Mouse (Mus musculus): Measurements from ENCODE around the gene Cdk9. TPM values are rescaled to one million over a fixed set of nuclear protein-coding genes. Genes with fewer than 3 reads are reported as not detected.

Gene Cdk9
- total and polyA plus RNA-seq, 3 experiments = 31.7 to 129 (median 68.7) TPM

DNA sequence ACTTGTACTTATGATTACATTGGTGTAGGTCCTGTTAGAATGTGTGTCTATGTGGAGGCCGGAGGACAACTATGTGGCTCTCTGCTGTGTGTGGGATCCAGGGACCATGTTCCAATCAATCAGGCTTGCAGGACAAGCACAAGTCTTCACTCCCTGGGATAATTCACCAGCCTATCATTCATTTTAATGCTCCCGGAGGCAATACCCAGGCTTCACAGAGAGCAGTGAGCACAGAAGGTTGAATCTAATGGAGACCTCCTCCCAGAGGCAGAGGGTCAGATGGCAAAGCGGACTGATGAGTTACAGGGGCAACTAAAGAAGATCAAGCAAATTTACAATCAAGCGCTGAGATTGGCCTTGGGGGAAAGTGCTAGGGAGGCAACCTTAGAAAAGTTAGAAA, 16.7 kb upstream of the Cdk9 start:
- no peak for ATAC-seq (ENCODE audit: extremely low read depth, insufficient number of reproducible peaks, low FRiP score, poor library complexity, severe bottlenecking)
- DNase-seq (ENCODE audit: low spot score) = no peak
- TF ChIP-seq POLR2AphosphoS5 (IDR thresholded peaks at IDR 0.05; ENCODE audit: insufficient replicate concordance, low read depth, low read length) = no peak
- TF ChIP-seq GATA1 (IDR thresholded peaks at IDR 0.05; ENCODE audit: borderline replicate concordance, low read length) = no peak
- TF ChIP-seq GATA2 (IDR thresholded peaks at IDR 0.05; ENCODE audit: borderline replicate concordance, low read depth, low read length) = no peak
- TF ChIP-seq CTCF (IDR thresholded peaks at IDR 0.05; ENCODE audit: low read depth, low read length) = no peak
- TF ChIP-seq TAL1 (conservative IDR thresholded peaks at IDR 0.05; ENCODE audit: low read depth, low read length) = no peak
- Histone ChIP-seq H3K9me3 (replicated peaks) (no peaks in the 10 kb centered on the region), H3K27me3 (ENCODE audit: insufficient read depth, low read length) (peaks cover 65% of the 10 kb centered on the region), H3K4me3 (ENCODE audit: low read depth, low read length) (no peak overlapping the region), H3K4me1 (ENCODE audit: insufficient read depth, low read depth, low read length) (peaks cover 11% of the 10 kb centered on the region), H3K36me3 (replicated peaks) (no peaks in the 10 kb centered on the region)

- no peak for ATAC-seq (ENCODE audit: extremely low read depth, insufficient number of reproducible peaks, low FRiP score, poor library complexity, severe bottlenecking)
Observed at GRCm38 (mm10) chr2:32728463-32728862, 15.6 kb upstream of the Cdk9 start.

GRCm38 (mm10) chr2:32727435-32727834, 14.6 kb upstream of the Cdk9 start:
- H3K36me3 ChIP-seq (replicated peaks) = no peaks in the 10 kb centered on the region
- DNase-seq (ENCODE audit: low spot score) (peak; percentile 91), ATAC-seq (ENCODE audit: extremely low read depth, insufficient number of reproducible peaks, low FRiP score, poor library complexity, severe bottlenecking) (peak; percentile 97)
- H3K27me3 ChIP-seq (ENCODE audit: insufficient read depth, low read length) = peaks cover 61% of the 10 kb centered on the region
- H3K9me3 ChIP-seq (replicated peaks) = no peaks in the 10 kb centered on the region
- TF ChIP-seq TAL1 (conservative IDR thresholded peaks at IDR 0.05; ENCODE audit: low read depth, low read length) (no peak), CTCF (IDR thresholded peaks at IDR 0.05; ENCODE audit: low read depth, low read length) (no peak), GATA2 (IDR thresholded peaks at IDR 0.05; ENCODE audit: borderline replicate concordance, low read depth, low read length) (no peak), POLR2AphosphoS5 (IDR thresholded peaks at IDR 0.05; ENCODE audit: insufficient replicate concordance, low read depth, low read length) (no peak), GATA1 (IDR thresholded peaks at IDR 0.05; ENCODE audit: borderline replicate concordance, low read length) (no peak)
- peak overlapping the region; percentile 62; the same call in 1 of the 2 replicates for H3K4me3 ChIP-seq (ENCODE audit: low read depth, low read length)
- H3K4me1 ChIP-seq (ENCODE audit: insufficient read depth, low read depth, low read length) = peaks cover 14% of the 10 kb centered on the region

More at GRCm38 (mm10) chr2:32728463-32728862, 15.6 kb upstream of the Cdk9 start:
- no peaks in the 10 kb centered on the region for H3K9me3 ChIP-seq (replicated peaks)
- DNase-seq (ENCODE audit: low spot score) = no peak
- H3K4me3 ChIP-seq (ENCODE audit: low read depth, low read length) = peak overlapping the region; percentile 9; the same call in 1 of the 2 replicates
- TF ChIP-seq TAL1 (conservative IDR thresholded peaks at IDR 0.05; ENCODE audit: low read depth, low read length) = no peak
- TF ChIP-seq GATA1 (IDR thresholded peaks at IDR 0.05; ENCODE audit: borderline replicate concordance, low read length) = no peak
- TF ChIP-seq POLR2AphosphoS5 (IDR thresholded peaks at IDR 0.05; ENCODE audit: insufficient replicate concordance, low read depth, low read length) = no peak
- TF ChIP-seq CTCF (IDR thresholded peaks at IDR 0.05; ENCODE audit: low read depth, low read length) = no peak
- TF ChIP-seq GATA2 (IDR thresholded peaks at IDR 0.05; ENCODE audit: borderline replicate concordance, low read depth, low read length) = no peak
- H3K27me3 ChIP-seq (ENCODE audit: insufficient read depth, low read length) = peaks cover 63% of the 10 kb centered on the region
- H3K4me1 ChIP-seq (ENCODE audit: insufficient read depth, low read depth, low read length) = peaks cover 11% of the 10 kb centered on the region
- H3K36me3 ChIP-seq (replicated peaks) = no peaks in the 10 kb centered on the region

- no peak for DNase-seq (ENCODE audit: low spot score)
- no peaks in the 10 kb centered on the region for H3K36me3 ChIP-seq (replicated peaks)
- no peak for ATAC-seq (ENCODE audit: extremely low read depth, insufficient number of reproducible peaks, low FRiP score, poor library complexity, severe bottlenecking)
- no peaks in the 10 kb centered on the region for H3K9me3 ChIP-seq (replicated peaks)
- peaks cover 32% of the 10 kb centered on the region for H3K4me1 ChIP-seq (ENCODE audit: insufficient read depth, low read depth, low read length)
- H3K4me3 ChIP-seq (ENCODE audit: low read depth, low read length) = no peak overlapping the region
- H3K27me3 ChIP-seq (ENCODE audit: insufficient read depth, low read length) = peaks cover 62% of the 10 kb centered on the region
- TF ChIP-seq TAL1 (conservative IDR thresholded peaks at IDR 0.05; ENCODE audit: low read depth, low read length) (no peak), GATA1 (IDR thresholded peaks at IDR 0.05; ENCODE audit: borderline replicate concordance, low read length) (no peak), CTCF (IDR thresholded peaks at IDR 0.05; ENCODE audit: low read depth, low read length) (no peak), GATA2 (IDR thresholded peaks at IDR 0.05; ENCODE audit: borderline replicate concordance, low read depth, low read length) (no peak), POLR2AphosphoS5 (IDR thresholded peaks at IDR 0.05; ENCODE audit: insufficient replicate concordance, low read depth, low read length) (no peak)
Observed at GRCm38 (mm10) chr2:32724832-32725790, 12.2 kb upstream of the Cdk9 start.

GRCm38 (mm10) chr2:32724149-32724548, 11.3 kb upstream of the Cdk9 start:
- H3K27me3 ChIP-seq (ENCODE audit: insufficient read depth, low read length) = peaks cover 62% of the 10 kb centered on the region
- no peaks in the 10 kb centered on the region for H3K9me3 ChIP-seq (replicated peaks)
- TF ChIP-seq POLR2AphosphoS5 (IDR thresholded peaks at IDR 0.05; ENCODE audit: insufficient replicate concordance, low read depth, low read length) = no peak
- TF ChIP-seq GATA1 (IDR thresholded peaks at IDR 0.05; ENCODE audit: borderline replicate concordance, low read length) = no peak
- TF ChIP-seq CTCF (IDR thresholded peaks at IDR 0.05; ENCODE audit: low read depth, low read length) = no peak
- TF ChIP-seq TAL1 (conservative IDR thresholded peaks at IDR 0.05; ENCODE audit: low read depth, low read length) = no peak
- no peak for TF ChIP-seq GATA2 (IDR thresholded peaks at IDR 0.05; ENCODE audit: borderline replicate concordance, low read depth, low read length)
- ATAC-seq (ENCODE audit: extremely low read depth, insufficient number of reproducible peaks, low FRiP score, poor library complexity, severe bottlenecking) = no peak
- peaks cover 35% of the 10 kb centered on the region for H3K4me1 ChIP-seq (ENCODE audit: insufficient read depth, low read depth, low read length)
- DNase-seq (ENCODE audit: low spot score) = no peak
- no peaks in the 10 kb centered on the region for H3K36me3 ChIP-seq (replicated peaks)
- no peak overlapping the region for H3K4me3 ChIP-seq (ENCODE audit: low read depth, low read length)

GRCm38 (mm10) chr2:32722581-32722980, 9.7 kb upstream of the Cdk9 start:
- Histone ChIP-seq H3K4me3 (ENCODE audit: low read depth, low read length) (no peak overlapping the region), H3K4me1 (ENCODE audit: insufficient read depth, low read depth, low read length) (peaks cover 30% of the 10 kb centered on the region), H3K9me3 (replicated peaks) (no peaks in the 10 kb centered on the region), H3K36me3 (replicated peaks) (no peaks in the 10 kb centered on the region), H3K27me3 (ENCODE audit: insufficient read depth, low read length) (peaks cover 62% of the 10 kb centered on the region)
- ATAC-seq (ENCODE audit: extremely low read depth, insufficient number of reproducible peaks, low FRiP score, poor library complexity, severe bottlenecking) = no peak
- TF ChIP-seq POLR2AphosphoS5 (IDR thresholded peaks at IDR 0.05; ENCODE audit: insufficient replicate concordance, low read depth, low read length) (no peak), TAL1 (conservative IDR thresholded peaks at IDR 0.05; ENCODE audit: low read depth, low read length) (no peak), GATA1 (IDR thresholded peaks at IDR 0.05; ENCODE audit: borderline replicate concordance, low read length) (no peak), GATA2 (IDR thresholded peaks at IDR 0.05; ENCODE audit: borderline replicate concordance, low read depth, low read length) (no peak), CTCF (IDR thresholded peaks at IDR 0.05; ENCODE audit: low read depth, low read length) (no peak)
- no peak for DNase-seq (ENCODE audit: low spot score)

Measured in G1E (cell line).